Mouse (Mus musculus) ES-E14 (cell line): ENCODE measurements around the gene Gm6169.

ENCODE experiments used
- MAFK ChIP-seq: IDR thresholded peaks from 2 replicates; pipeline ENCODE4 v1.6.1; 2014; ENCODE audit warnings: mild to moderate bottlenecking, low read depth, low read length, inconsistent platforms; ENCODE audit not compliant: insufficient read depth
- ZC3H11A ChIP-seq: IDR thresholded peaks from 2 replicates; pipeline ENCODE4 v1.6.1; 2012; ENCODE audit warnings: low read depth, mild to moderate bottlenecking, inconsistent platforms, low read length, borderline replicate concordance
- ZNF384 ChIP-seq: IDR thresholded peaks from 2 replicates; pipeline ENCODE4 v1.6.1; 2012; ENCODE audit warnings: low read depth, low read length, inconsistent platforms

DNA sequence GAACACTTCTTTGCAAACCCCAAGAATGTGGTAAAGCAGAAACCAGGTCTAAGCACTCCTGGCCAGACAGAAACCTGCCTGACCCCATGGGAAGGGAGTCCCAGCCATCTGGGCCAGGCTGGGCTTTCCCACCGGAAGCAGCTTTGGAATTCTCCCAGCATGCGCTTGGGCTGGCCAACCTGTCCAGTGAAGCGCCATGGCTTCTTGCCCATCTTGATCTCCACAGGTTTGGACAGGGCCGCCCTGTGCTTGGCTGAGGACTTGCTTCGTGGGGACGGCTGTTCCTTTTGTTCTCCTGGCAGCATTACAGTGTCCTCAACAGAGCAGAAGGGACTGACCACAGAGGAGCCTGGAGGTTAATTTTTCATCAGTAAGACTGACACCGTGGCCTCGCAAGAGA lies 45.2 kb downstream of the Gm6169 start:
- TF ChIP-seq ZC3H11A (no peak), ZNF384 (no peak), MAFK (no peak)
